9 mouse cellular contexts compared by ENCODE assay signal in the genomic region with DNA sequence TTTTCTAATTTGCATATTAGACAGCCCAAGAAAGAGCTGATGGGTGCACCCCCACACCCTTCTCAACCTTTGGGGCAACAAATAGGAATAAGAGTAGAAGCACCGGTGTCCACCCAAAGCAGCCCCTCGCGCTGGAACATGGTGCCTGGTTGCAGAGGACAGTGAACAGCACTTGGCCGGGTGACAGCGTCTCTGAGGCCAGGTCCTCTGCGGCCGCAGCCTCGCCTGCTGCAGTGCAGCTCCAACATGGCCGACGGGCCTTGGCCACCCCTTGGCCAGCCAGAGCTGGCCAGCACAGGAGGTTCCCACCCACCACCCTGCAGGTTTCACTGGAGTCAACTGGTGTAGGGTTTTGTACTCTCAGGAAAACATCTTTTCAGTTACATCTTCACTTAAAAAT. TPM values are rescaled to one million over a fixed set of nuclear protein-coding genes. Genes with fewer than 3 reads are reported as not detected.
DNase-seq lines count a peak whose midpoint lies in the region; ATAC-seq and TF ChIP-seq lines count a peak whose summit lies in the region.
"Had no signal": no experiment of that assay in that cellular context is flagged by ENCODE, and none has a peak within 500 bp of the region (broad histone marks: within the 10 kb centered on the region; RNA-seq: fewer than 3 reads in every experiment).

No protein-coding gene starts in this region.

- TF ChIP-seq CTCF in CH12.LX (conservative IDR thresholded peaks at IDR 0.05 in 1 of 2, IDR thresholded peaks at IDR 0.05 in 1 of 2; ENCODE audit: low read depth in 2 of 2, low read length in 2 of 2) = no peak

- no peak for TF ChIP-seq POLR2A in CH12.LX (IDR thresholded peaks at IDR 0.05; ENCODE audit: low read depth, low read length)

- no peak overlapping the region for H3K4me2 ChIP-seq in hindbrain, embryonic 11.5 days (replicated peaks; ENCODE audit: low read depth, low read length)
- peak overlapping the region; percentile 73 for H3K4me2 ChIP-seq in CH12.LX (ENCODE audit: insufficient read depth, low read depth, poor library complexity, severe bottlenecking)
- peak overlapping the region; percentile 72; the same call in 1 of the 2 replicates for H3K4me2 ChIP-seq in hindbrain, embryonic 14.5 days (replicated peaks)

- no peak for TF ChIP-seq RAD21 in CH12.LX (IDR thresholded peaks at IDR 0.05; ENCODE audit: low read depth, low read length)

- H3K27me3 ChIP-seq in hindbrain, embryonic 10.5 days (ENCODE audit: insufficient read depth, poor library complexity, severe bottlenecking) = no peaks in the 10 kb centered on the region
- no peaks in the 10 kb centered on the region for H3K27me3 ChIP-seq in hindbrain, embryonic 11.5 days (ENCODE audit: control insufficient read depth, insufficient read depth, low read length)
- H3K27me3 ChIP-seq in CH12.LX (replicated peaks) = no peaks in the 10 kb centered on the region
- no peaks in the 10 kb centered on the region for H3K27me3 ChIP-seq in hindbrain, embryonic 14.5 days (ENCODE audit: control insufficient read depth, insufficient read depth, low read length)

- no peak for DNase-seq in hindbrain, embryonic 10.5 days (ENCODE audit: low spot score)
- no peak for DNase-seq in hindbrain, embryonic 11.5 days (ENCODE audit: low spot score)
- DNase-seq in CH12.LX (ENCODE audit: extremely low read depth) = no peak
- DNase-seq in brain, adult 2 months (ENCODE audit: low read depth, low spot score) = peak; percentile 34
- DNase-seq in hindbrain, embryonic 14.5 days (ENCODE audit: low spot score) = no peak
- no peak for DNase-seq in frontal cortex, postnatal 14 days (ENCODE audit: low spot score in 2 of 2)
- DNase-seq in thymus, adult 18-20 months = no peak

- H3K27ac ChIP-seq in hindbrain, embryonic 10.5 days = no peak overlapping the region
- no peak overlapping the region for H3K27ac ChIP-seq in hindbrain, embryonic 11.5 days (ENCODE audit: low read depth, low read length)
- no peak overlapping the region for H3K27ac ChIP-seq in CH12.LX (ENCODE audit: insufficient read depth, low read depth)
- H3K27ac ChIP-seq in hindbrain, embryonic 14.5 days = peak overlapping the region; percentile 23; the same call in 1 of the 2 replicates

- TF ChIP-seq EP300 in CH12.LX (IDR thresholded peaks at IDR 0.05; ENCODE audit: low read length) = no peak

- ATAC-seq in hindbrain, embryonic 11.5 days (ENCODE audit: low FRiP score) = no peak
- no peak for ATAC-seq in hindbrain, embryonic 14.5 days (ENCODE audit: low FRiP score)
- ATAC-seq in erythroblast, adult 5-6 weeks (replicated peaks; ENCODE audit: low FRiP score, poor library complexity, severe bottlenecking) = no peak

- 0 out of 2 replicates have a peak overlapping the region, but pooled peaks have one; percentile 9 for H3K4me3 ChIP-seq in hindbrain, embryonic 10.5 days
- H3K4me3 ChIP-seq in hindbrain, embryonic 11.5 days (ENCODE audit: low read depth, low read length) = no peak overlapping the region
- H3K4me3 ChIP-seq in CH12.LX (replicated peaks in 1 of 3; ENCODE audit: low read depth in 2 of 3, low read length in 2 of 3, poor library complexity in 1 of 3) = peak overlapping the region in 1 of 3 experiments; percentile 5
- H3K4me3 ChIP-seq in hindbrain, embryonic 14.5 days (replicated peaks; ENCODE audit: low read length) = no peak overlapping the region
- H3K4me3 ChIP-seq: erythroblast, embryonic 14.5 days had no signal

- in situ Hi-C loops in CH12.LX (cut with MboI; ENCODE audit: low pct_ligation_motif_present, low pct_unique_long_range_greater_than_20kb, low sequenced_read_pairs) = no loop called here

- no peaks in the 10 kb centered on the region for H3K9me3 ChIP-seq in hindbrain, embryonic 10.5 days
- no peaks in the 10 kb centered on the region for H3K9me3 ChIP-seq in hindbrain, embryonic 11.5 days (ENCODE audit: control insufficient read depth, low read length)
- no peaks in the 10 kb centered on the region for H3K9me3 ChIP-seq in CH12.LX (replicated peaks; ENCODE audit: low read length)
- H3K9me3 ChIP-seq in hindbrain, embryonic 14.5 days (ENCODE audit: control insufficient read depth, low read length) = no peaks in the 10 kb centered on the region

- no peak overlapping the region for H3K9ac ChIP-seq in hindbrain, embryonic 11.5 days (ENCODE audit: low read depth, low read length)
- no peak overlapping the region for H3K9ac ChIP-seq in CH12.LX (ENCODE audit: insufficient read depth, low read depth)
- peak overlapping the region; percentile 14; the same call in 1 of the 2 replicates for H3K9ac ChIP-seq in hindbrain, embryonic 14.5 days

- dilution Hi-C loops in CH12.LX (cut with MboI; ENCODE audit: extremely low pct_ligation_motif_present, extremely low pct_unique_long_range_greater_than_20kb, low sequenced_read_pairs) = no loop called here

- H3K4me1 ChIP-seq in hindbrain, embryonic 10.5 days (replicated peaks) = peaks cover 59% of the 10 kb centered on the region
- peaks cover 4% of the 10 kb centered on the region; the same call in 1 of the 2 replicates for H3K4me1 ChIP-seq in hindbrain, embryonic 11.5 days (replicated peaks; ENCODE audit: control insufficient read depth, insufficient read depth, low read length)
- peaks cover 15 to 67% of the 10 kb centered on the region in 2 experiments for H3K4me1 ChIP-seq in CH12.LX (ENCODE audit: control insufficient read depth in 1 of 2, insufficient read depth in 2 of 2)
- H3K4me1 ChIP-seq in hindbrain, embryonic 14.5 days (replicated peaks; ENCODE audit: control insufficient read depth, insufficient read depth, low read length) = peaks cover 59% of the 10 kb centered on the region

- H3K36me3 ChIP-seq in hindbrain, embryonic 10.5 days = peaks cover 47% of the 10 kb centered on the region
- no peaks in the 10 kb centered on the region for H3K36me3 ChIP-seq in hindbrain, embryonic 11.5 days (ENCODE audit: control insufficient read depth, insufficient read depth, low read length)
- H3K36me3 ChIP-seq in CH12.LX (replicated peaks in 1 of 2; ENCODE audit: control insufficient read depth in 1 of 2, insufficient read depth in 1 of 2, low read length in 1 of 2) = peaks cover 18 to 47% of the 10 kb centered on the region in 2 experiments
- H3K36me3 ChIP-seq in hindbrain, embryonic 14.5 days (replicated peaks; ENCODE audit: control insufficient read depth, insufficient read depth) = no peaks in the 10 kb centered on the region; the same call in 1 of the 2 replicates

- WGBS in hindbrain, embryonic 10.5 days = 86% methylated on average over 10 of the region's 10 CpGs
- WGBS in hindbrain, embryonic 11.5 days = 88% methylated on average over 10 of the region's 10 CpGs
- 81% methylated on average over 10 of the region's 10 CpGs for WGBS in hindbrain, embryonic 14.5 days

- H3K79me2 ChIP-seq in CH12.LX (replicated peaks; ENCODE audit: control insufficient read depth, extremely low read depth, insufficient read depth, poor library complexity, severe bottlenecking) = peaks cover 91% of the 10 kb centered on the region

TF ChIP-seq in CH12.LX, 34 proteins besides CTCF, POLR2A, EP300 and RAD21:
- no peak for TF ChIP-seq ZNF384 (IDR thresholded peaks at IDR 0.05; ENCODE audit: low read depth, low read length)
- no peak for TF ChIP-seq ZC3H11A (IDR thresholded peaks at IDR 0.05; ENCODE audit: low read depth, low read length)
- TF ChIP-seq GABPA (IDR thresholded peaks at IDR 0.05; ENCODE audit: insufficient replicate concordance, low read depth, low read length) = no peak

RNA-seq across cellular contexts. Expression of gene Gm20721, which starts 12.1 kb away (rescaled TPM):
- 10.5 and 13.1 TPM in 2 replicates for polyA plus RNA-seq in hindbrain, embryonic 10.5 days (2016; fragmentation: Nextera tagmentation; extraction: Ambion mirVana)
- polyA plus RNA-seq in hindbrain, embryonic 11.5 days (2014; fragmentation: Nextera tagmentation; extraction: Ambion mirVana) = 17.6 and 22.8 TPM in 2 replicates
- total RNA-seq in CH12.LX (2012; rRNA removed) (48.9 and 55.7 TPM in 2 replicates), CH12.LX (2014; rRNA removed) (not detected in 2 replicates)
- 259 and 363 TPM in 2 replicates for polyA plus RNA-seq in CH12.LX (2012; ENCODE audit: insufficient read length, low read depth)
- polyA plus RNA-seq in hindbrain, embryonic 14.5 days (2014; fragmentation: Nextera tagmentation; extraction: Ambion mirVana) = 8.6 and 10.9 TPM in 2 replicates
- total RNA-seq in erythroblast, adult 5-6 weeks (2015; ENCODE audit: low replicate concordance) = not detected in 2 replicates
- 0.43 and 8.5 TPM in 2 replicates for total RNA-seq in erythroblast, adult 5-6 weeks (2017; ENCODE audit: low replicate concordance)

RNA-seq across cellular contexts. Expression of gene Gnas, which starts 50.3 kb away (rescaled TPM):
- 1,166 and 1,270 TPM in 2 replicates for polyA plus RNA-seq in hindbrain, embryonic 10.5 days (2016; fragmentation: Nextera tagmentation; extraction: Ambion mirVana)
- polyA plus RNA-seq in hindbrain, embryonic 11.5 days (2014; fragmentation: Nextera tagmentation; extraction: Ambion mirVana) = 1,233 and 1,244 TPM in 2 replicates
- total RNA-seq in CH12.LX (2012; rRNA removed) (393 and 452 TPM in 2 replicates), CH12.LX (2014; rRNA removed) (365 and 369 TPM in 2 replicates)
- polyA plus RNA-seq in CH12.LX (2012; ENCODE audit: insufficient read length, low read depth) = 502 and 537 TPM in 2 replicates
- polyA plus RNA-seq in hindbrain, embryonic 14.5 days (2014; fragmentation: Nextera tagmentation; extraction: Ambion mirVana) = 1,800 and 1,897 TPM in 2 replicates
- 236 and 242 TPM in 2 replicates for total RNA-seq in erythroblast, adult 5-6 weeks (2015; ENCODE audit: low replicate concordance)
- 156 and 162 TPM in 2 replicates for total RNA-seq in erythroblast, adult 5-6 weeks (2017; ENCODE audit: low replicate concordance)

Comparison
In these comparisons a context has a peak if more than half of its experiments do, and no peak if none do; other contexts are left out.
1. RNA of gene Gm20721, which starts 12.1 kb away (polyA plus RNA-seq): 259 to 363 TPM in CH12.LX; 17.6 to 22.8 TPM in hindbrain, embryonic 11.5 days, 10.5 to 13.1 TPM in hindbrain, embryonic 10.5 days and 8.6 to 10.9 TPM in hindbrain, embryonic 14.5 days; every median in the first group is over 10 times any median in the second.